Mouse (Mus musculus) kidney, embryonic 14.5 days (tissue): Measurements from ENCODE around the gene Nmu. TPM values are rescaled to one million over a fixed set of nuclear protein-coding genes. Genes with fewer than 3 reads are reported as not detected.

ENCODE experiments used
- ATAC-seq: fragments of 200-750 bp; cut with Nextera tagmentation; 2 replicates; pipeline ENCODE4 v1.8.0; 2017; ENCODE audit warnings: moderate number of reproducible peaks, mild to moderate bottlenecking, moderate TSS enrichment, moderate library complexity; ENCODE audit not compliant: low FRiP score, low TSS enrichment
- H3K27ac ChIP-seq: fragments of 300-500 bp; sonication (generic); 2 replicates; pipeline ENCODE4 v1.5.1; 2014; ENCODE audit warnings: low read depth, mild to moderate bottlenecking, low read length, moderate library complexity, mixed read lengths
- H3K27me3 ChIP-seq: fragments of 300-500 bp; sonication (generic); 2 replicates; pipeline ENCODE4 v1.6.1; 2014; ENCODE audit warnings: mild to moderate bottlenecking, low read length; ENCODE audit not compliant: control insufficient read depth, insufficient read depth
- H3K36me3 ChIP-seq: fragments of 300-500 bp; sonication (generic); 2 replicates; pipeline ENCODE4 v1.6.1; 2014; ENCODE audit warnings: low read length, mixed read lengths; ENCODE audit not compliant: control insufficient read depth, insufficient read depth
- H3K4me1 ChIP-seq: fragments of 300-500 bp; sonication (generic); 2 replicates; pipeline ENCODE4 v1.6.1; 2014; ENCODE audit warnings: low read length, mixed read lengths; ENCODE audit not compliant: control insufficient read depth, insufficient read depth
- H3K4me2 ChIP-seq: fragments of 300-500 bp; sonication (generic); replicated peaks from 2 replicates; pipeline ENCODE4 v1.6.1; 2014; ENCODE audit warnings: low read depth, mild to moderate bottlenecking, low read length
- H3K4me3 ChIP-seq: fragments of 300-500 bp; sonication (generic); 2 replicates; pipeline ENCODE4 v1.5.1; 2014; ENCODE audit warnings: mild to moderate bottlenecking, low read length
- H3K9ac ChIP-seq: fragments of 300-500 bp; sonication (generic); 2 replicates; pipeline ENCODE4 v1.6.1; 2014; ENCODE audit warnings: low read depth, mild to moderate bottlenecking, low read length, moderate library complexity
- H3K9me3 ChIP-seq: fragments of 300-500 bp; sonication (generic); 2 replicates; pipeline ENCODE4 v1.6.1; 2016; ENCODE audit warnings: low read length; ENCODE audit not compliant: control insufficient read depth
- WGBS: fragments of 180-500 bp; shearing (Covaris S2); extraction: QIAGEN DNeasy Blood & Tissue Kit; methylation state at CpG from one replicate; pipeline ENCODE4 v1.1.7; 2014; 5-methylcytosine and 5-hydroxymethylcytosine counted together
- polyA plus RNA-seq: library from polyadenylated mRNA; unstranded; fragments of >200 nt; fragmentation: Nextera tagmentation; extraction: Ambion mirVana; gene quantifications from 2 replicates; pipeline ENCODE4 v1.2.1, GENCODE M21; 2014

Gene Nmu
- 0.27 and 0.33 TPM in 2 replicates for polyA plus RNA-seq

DNA sequence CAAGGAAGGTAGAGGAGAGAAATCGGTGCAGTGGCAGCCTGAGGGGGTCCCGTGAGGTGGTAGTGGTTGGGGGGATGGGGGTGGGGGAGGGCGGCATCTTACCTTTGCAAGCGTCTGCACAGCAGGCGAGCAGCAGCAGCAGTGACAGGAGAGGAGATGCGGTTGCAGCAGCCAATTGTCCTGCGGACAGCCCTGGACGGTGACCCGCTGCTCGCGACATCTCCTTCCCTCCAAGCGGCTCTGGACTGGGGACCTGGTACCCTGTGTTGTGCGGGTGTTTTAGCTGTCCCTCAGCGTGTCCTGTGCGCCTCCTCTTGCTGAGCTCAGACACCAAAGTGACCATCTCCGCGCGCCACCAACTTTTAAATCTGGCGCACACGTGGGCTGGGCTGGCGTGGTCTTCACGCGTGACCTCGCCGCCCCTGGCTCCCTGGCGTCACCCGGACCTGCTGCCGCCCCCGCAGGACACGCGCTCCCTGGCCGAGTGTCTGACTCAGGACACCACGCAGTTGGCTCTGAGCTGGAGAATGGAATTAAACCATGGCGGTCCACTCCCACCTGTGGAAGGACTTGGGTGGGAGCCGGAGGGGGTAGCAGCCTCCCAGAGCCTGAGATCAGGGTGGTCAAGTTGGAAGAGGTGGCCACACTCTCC lies at the start of gene Nmu:
Gene Nmu, minus strand, starts transcription at position 336 of the 652 bp plus-strand sequence.
- peak; percentile 52; the same call in 1 of the 2 replicates for ATAC-seq
- Histone ChIP-seq H3K27me3 (peaks cover 11% of the 10 kb centered on the region), H3K27ac (no peak within 1 kb of the TSS), H3K9ac (peak within 1 kb of the TSS; percentile 23; the same call in 1 of the 2 replicates), H3K4me1 (0 out of 2 replicates have a peak, but pooled peaks cover 8% of the 10 kb centered on the region), H3K4me3 (peak within 1 kb of the TSS; percentile 37), H3K9me3 (no peaks in the 10 kb centered on the region), H3K4me2 (peak within 1 kb of the TSS; percentile 68), H3K36me3 (no peaks in the 10 kb centered on the region)
- WGBS = 4% methylated on average over 35 of the region's 35 CpGs

DNA sequence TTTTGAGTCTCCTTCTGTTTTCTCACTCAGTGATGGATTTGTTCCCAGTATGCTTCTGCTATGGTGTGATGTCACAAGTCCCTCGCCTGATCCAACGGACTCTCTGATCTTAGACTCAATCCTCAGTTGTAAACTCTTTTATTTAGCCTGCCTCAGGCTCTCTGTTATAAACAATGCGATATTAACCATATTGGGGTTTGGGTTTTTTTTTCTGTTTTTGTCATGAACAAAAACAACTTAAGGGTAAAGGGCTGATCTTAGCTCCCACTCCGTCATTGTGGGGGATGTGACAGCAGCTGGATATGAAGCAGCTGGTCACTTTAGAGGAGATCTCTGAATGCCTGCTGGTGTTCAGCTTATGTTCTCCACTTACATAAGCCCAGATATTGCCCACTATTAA lies 48.1 kb upstream of the Nmu start:
- H3K36me3 ChIP-seq = no peaks in the 10 kb centered on the region
- no peak overlapping the region for H3K4me2 ChIP-seq
- H3K4me1 ChIP-seq = no peaks in the 10 kb centered on the region
- H3K9ac ChIP-seq = no peak overlapping the region
- H3K9me3 ChIP-seq = no peaks in the 10 kb centered on the region
- no peaks in the 10 kb centered on the region for H3K27me3 ChIP-seq
- 40% methylated on average over 4 of the region's 4 CpGs for WGBS
- ATAC-seq = no peak
- no peak overlapping the region for H3K4me3 ChIP-seq
- H3K27ac ChIP-seq = no peak overlapping the region

DNA sequence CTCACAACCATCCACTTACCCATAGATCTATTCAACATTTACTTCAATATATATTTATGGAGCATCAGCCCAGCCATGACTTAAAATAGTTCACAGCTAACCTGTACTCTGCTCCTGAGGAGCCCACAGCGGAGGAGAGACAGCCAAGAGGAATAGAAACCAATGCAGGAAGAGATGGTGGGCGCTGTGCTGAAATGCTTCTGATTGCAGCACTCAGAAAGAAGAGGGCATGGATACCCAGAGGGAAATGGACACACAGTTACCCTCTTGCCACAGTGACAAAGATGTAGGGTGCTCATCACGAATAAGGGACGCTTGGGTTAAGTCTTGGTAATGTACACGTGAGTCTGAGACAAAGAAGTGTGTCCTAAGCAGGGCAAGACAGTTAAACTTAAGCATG lies 30.8 kb upstream of the Nmu start:
- no peaks in the 10 kb centered on the region for H3K4me1 ChIP-seq
- no peaks in the 10 kb centered on the region for H3K27me3 ChIP-seq
- H3K4me3 ChIP-seq = no peak overlapping the region
- ATAC-seq = no peak
- no peaks in the 10 kb centered on the region for H3K9me3 ChIP-seq
- WGBS = 92% methylated on average over 5 of the region's 5 CpGs
- H3K9ac ChIP-seq = no peak overlapping the region
- no peaks in the 10 kb centered on the region for H3K36me3 ChIP-seq
- no peak overlapping the region for H3K27ac ChIP-seq
- H3K4me2 ChIP-seq = no peak overlapping the region

DNA sequence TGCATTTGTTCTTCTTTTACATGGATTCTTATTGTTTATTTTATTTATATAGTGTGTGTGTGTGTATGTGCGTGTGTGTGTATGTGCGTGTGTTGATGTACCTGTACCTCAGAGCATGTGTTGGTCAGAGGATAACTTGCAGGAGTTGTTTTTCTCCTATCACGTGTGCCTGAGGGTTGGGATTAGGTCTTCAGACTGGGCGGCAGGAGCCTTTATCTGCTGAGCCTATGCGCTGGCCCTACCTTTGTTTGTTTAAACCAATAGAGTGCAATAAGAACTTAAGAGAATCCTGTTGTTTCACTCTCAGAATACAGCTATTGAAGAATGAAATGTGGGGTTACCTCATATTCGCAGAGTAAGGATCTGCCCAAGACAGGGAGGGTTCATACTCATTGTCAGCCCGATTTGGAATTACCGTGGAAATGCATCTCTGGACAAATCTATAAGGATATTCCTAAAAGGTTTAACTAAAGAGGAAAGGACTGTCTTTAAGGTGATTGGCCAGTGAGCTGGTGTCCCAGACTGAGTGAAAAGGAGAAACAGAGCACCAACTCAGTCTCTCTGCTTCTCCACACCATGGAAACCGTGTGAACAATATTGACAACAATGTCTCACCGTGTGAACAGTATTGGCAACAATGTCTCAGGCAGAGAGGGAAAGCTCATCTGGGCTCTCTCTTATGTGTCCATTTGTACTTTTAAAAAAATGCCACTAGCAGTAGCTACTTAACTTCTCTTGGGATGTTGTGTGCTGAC lies 25.6 kb upstream of the Nmu start:
- Histone ChIP-seq H3K9ac (no peak overlapping the region), H3K27me3 (no peaks in the 10 kb centered on the region), H3K9me3 (no peaks in the 10 kb centered on the region), H3K36me3 (no peaks in the 10 kb centered on the region), H3K4me2 (no peak overlapping the region), H3K27ac (no peak overlapping the region), H3K4me3 (no peak overlapping the region), H3K4me1 (no peaks in the 10 kb centered on the region)
- 87% methylated on average over 10 of the region's 10 CpGs for WGBS
- ATAC-seq = no peak

DNA sequence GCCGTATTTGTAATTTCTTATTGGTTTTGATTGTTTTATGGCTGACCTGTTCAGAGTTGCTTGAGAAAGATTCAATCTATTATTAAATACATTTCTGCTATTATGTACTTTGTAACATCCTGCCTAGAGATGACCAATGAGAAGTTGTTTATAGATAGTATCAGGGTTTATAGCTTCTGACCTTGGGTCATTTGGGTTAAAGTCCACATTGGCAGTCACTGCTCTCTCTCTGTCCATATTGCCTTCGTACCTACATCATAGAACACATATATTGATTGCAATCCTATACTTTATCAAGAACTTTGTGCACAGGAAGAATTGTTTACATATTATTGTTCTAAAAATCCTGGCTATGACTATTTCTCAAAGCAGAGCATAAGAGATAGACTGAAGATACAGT lies 24.9 kb upstream of the Nmu start:
- no peak overlapping the region for H3K9ac ChIP-seq
- no peak overlapping the region for H3K27ac ChIP-seq
- 91% methylated on average over 2 of the region's 2 CpGs for WGBS
- no peaks in the 10 kb centered on the region for H3K36me3 ChIP-seq
- ATAC-seq = no peak
- no peak overlapping the region for H3K4me3 ChIP-seq
- H3K4me2 ChIP-seq = no peak overlapping the region
- H3K4me1 ChIP-seq = no peaks in the 10 kb centered on the region
- H3K27me3 ChIP-seq = no peaks in the 10 kb centered on the region
- no peaks in the 10 kb centered on the region for H3K9me3 ChIP-seq

DNA sequence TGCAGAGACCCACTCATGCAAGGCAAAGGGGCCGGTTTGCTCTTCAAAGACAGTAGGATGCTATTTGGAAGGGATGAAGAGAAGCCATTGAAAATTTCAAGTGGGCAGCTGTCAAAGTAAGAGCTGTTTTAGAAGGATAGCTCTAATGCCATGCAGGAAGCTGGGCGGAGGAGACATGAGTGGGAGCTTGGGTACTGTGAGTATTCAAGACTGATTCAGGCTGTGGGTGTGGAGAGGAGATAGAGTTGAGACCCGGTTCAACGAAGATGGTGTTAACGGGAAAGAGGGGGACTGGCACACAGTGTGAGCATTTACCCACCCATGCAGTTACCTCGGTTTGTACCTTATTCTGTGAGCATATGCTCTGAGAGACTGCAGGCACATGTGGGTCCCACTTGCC lies 20.1 kb upstream of the Nmu start:
- WGBS = 72% methylated on average over 6 of the region's 6 CpGs

DNA sequence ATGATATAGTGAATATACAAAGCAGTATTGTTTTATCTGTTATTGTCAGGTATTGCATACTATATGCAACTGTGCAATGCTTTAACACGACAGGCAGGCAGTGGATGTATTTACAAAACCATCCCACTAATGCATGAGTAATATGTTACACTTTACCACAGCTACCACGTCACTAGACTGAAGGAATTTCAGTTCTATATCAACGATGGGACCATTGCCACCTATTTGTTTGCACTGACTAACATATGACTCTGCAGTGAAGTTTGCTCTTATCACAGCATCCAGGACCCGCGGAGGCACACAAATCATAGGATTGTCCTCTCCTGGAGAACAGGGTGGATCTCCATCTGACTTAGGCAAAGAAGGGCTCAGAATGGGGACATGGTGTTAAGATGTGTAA lies 18.2 kb upstream of the Nmu start:
- no peak overlapping the region for H3K4me2 ChIP-seq
- 87% methylated on average over 5 of the region's 5 CpGs for WGBS
- H3K36me3 ChIP-seq = no peaks in the 10 kb centered on the region
- no peaks in the 10 kb centered on the region for H3K9me3 ChIP-seq
- H3K9ac ChIP-seq = no peak overlapping the region
- H3K27ac ChIP-seq = no peak overlapping the region
- H3K4me3 ChIP-seq = no peak overlapping the region
- H3K27me3 ChIP-seq = no peaks in the 10 kb centered on the region
- no peaks in the 10 kb centered on the region for H3K4me1 ChIP-seq
- no peak for ATAC-seq

More for the DNA sequence above, 20.1 kb upstream of the Nmu start:
- no peaks in the 10 kb centered on the region for H3K27me3 ChIP-seq
- no peak overlapping the region for H3K27ac ChIP-seq
- H3K4me2 ChIP-seq = no peak overlapping the region
- H3K9me3 ChIP-seq = no peaks in the 10 kb centered on the region
- no peaks in the 10 kb centered on the region for H3K4me1 ChIP-seq
- ATAC-seq = no peak
- no peaks in the 10 kb centered on the region for H3K36me3 ChIP-seq
- no peak overlapping the region for H3K4me3 ChIP-seq
- H3K9ac ChIP-seq = no peak overlapping the region

DNA sequence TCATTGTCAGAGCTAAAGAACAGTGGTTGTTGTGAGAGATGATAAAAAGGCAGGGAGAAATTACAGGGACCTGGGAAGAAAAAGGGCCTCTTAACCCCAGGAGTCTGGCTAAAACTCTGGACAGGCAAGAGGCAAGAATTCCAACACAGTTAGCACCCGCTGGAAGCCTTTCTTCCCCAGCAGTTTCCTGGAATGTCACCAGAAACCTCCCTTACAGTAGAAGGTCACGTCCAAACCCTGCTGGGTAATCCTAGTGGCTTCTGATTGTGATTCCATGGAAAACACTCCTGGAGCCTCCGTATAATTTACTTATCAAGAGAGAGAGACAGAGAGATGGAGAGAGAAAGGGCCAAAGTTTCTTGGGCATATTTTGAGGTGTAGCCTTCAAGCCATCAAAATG lies 15.6 kb upstream of the Nmu start:
- Histone ChIP-seq H3K4me1 (no peaks in the 10 kb centered on the region), H3K27me3 (no peaks in the 10 kb centered on the region), H3K36me3 (no peaks in the 10 kb centered on the region), H3K9me3 (no peaks in the 10 kb centered on the region), H3K4me2 (no peak overlapping the region), H3K4me3 (no peak overlapping the region), H3K9ac (no peak overlapping the region), H3K27ac (no peak overlapping the region)
- ATAC-seq = no peak
- WGBS = 35% methylated on average over 3 of the region's 3 CpGs

DNA sequence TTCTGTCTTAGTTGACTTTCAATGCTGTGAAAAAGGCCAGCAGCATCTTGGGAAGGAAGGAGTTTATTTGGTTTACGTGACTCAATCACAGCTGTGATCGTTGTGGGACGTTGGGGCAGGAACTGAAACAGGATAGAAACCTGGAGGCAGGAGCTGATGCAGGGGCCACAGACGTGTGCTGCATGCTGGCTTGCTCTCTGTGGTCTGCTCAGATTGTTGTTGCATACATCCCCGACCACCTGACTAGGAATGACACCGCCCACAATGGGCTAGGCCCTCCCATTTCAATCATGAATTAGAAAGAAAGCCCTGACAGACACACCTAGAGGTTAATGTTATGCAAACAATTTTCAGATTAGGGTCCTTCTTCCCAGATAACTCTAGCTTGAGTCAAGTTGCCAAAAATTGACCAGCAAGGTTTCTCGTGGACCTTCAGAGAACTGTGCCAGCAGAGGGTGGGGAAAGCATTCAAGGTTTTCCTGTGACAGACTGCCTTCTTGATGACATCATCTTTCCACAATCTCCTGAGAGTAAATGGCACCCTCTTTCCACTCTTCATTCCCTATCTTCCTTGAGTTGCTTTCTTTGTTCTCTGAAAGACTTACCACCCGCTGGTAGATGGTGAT lies 5.7 kb upstream of the Nmu start:
- Histone ChIP-seq H3K9me3 (no peaks in the 10 kb centered on the region), H3K27ac (no peak overlapping the region), H3K4me1 (no peaks in the 10 kb centered on the region), H3K4me2 (no peak overlapping the region), H3K4me3 (no peak overlapping the region), H3K27me3 (peaks cover under 1% of the 10 kb centered on the region; the same call in 1 of the 2 replicates), H3K9ac (no peak overlapping the region), H3K36me3 (no peaks in the 10 kb centered on the region)
- no peak for ATAC-seq
- 80% methylated on average over 8 of the region's 8 CpGs for WGBS
